Mouse (Mus musculus) embryo, embryonic 10.5 days (tissue): ENCODE data around the gene Rps15.

Source experiments
- DNase-seq: peaks from one replicate; pipeline ENCODE4 v3.0.0-alpha.2; 2015; ENCODE audit warnings: low spot score

Gene Rps15

DNA sequence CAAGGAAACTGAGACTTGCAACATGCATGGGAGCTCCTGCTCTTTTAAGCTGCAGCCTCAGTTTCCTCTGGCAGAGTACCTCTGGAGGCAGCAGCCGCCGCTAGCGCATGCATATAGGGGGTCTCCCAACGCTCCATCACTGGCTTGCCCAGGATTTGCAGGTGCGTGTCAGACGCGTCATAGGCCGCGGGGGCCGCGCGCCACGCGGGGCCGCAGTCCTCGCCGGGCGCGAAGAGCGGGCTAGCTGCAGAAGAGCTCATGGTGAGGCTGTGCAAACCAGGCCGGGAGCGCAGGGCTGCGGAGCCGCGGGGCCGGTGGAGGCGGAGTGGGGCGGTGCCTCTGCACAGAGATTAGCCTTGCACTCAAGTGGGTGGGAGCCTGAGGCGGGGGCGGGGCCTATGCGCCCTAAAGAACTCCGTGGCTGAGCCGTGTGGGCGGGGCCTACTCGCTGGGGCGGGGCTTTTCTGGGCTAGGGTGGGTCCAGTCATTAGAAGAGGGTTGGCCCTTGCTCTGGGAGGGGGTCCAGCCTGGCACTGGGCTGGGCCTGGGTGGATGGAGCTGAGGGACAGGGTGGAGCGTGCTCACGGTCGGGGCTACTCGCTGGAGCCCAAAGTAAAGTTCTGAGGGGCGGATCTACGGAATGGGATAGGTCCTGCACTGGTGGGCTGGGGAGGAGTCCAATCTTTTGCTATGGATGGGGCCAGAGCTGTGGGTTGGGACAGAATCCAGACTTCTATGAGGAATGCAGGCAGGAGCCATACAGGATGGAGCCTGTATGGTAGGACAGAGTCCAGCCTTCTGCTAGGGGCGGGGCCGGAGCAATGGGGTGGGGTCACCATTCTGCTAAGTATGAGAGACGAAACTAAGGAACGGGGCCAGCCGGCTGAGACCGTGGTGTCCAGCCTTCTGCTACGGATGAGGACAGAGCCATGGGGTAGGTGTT, 31.3 kb upstream of the Rps15 start, which contains the start of the genes Gamt and Dazap1:
Gamt (minus strand) TSS at position 371 of the 943 bp plus-strand sequence.
Dazap1 (plus strand) TSS at position 845 of the 943 bp plus-strand sequence.
- peak; percentile 98 for DNase-seq

DNA sequence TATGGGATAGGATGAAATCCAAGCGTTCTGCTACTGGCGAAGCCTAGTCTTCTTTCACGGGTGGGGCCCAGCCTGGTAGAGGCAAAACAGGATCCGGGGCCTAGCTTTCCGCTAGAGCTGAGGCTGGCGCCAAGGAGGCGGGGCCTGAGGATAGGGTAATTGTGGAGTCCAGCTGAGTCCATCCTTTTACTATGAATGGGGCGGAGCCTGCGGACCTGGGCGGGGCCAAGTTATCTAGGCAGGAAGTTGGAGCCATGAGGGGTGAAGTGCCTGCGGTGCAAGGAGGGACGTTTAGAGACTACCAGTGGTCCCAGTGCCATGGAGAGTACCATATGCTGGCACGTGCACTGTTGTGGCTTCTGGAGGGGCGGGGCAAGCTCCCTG, 30.7 kb upstream of the Rps15 start:
- DNase-seq: peak; percentile 97

DNA sequence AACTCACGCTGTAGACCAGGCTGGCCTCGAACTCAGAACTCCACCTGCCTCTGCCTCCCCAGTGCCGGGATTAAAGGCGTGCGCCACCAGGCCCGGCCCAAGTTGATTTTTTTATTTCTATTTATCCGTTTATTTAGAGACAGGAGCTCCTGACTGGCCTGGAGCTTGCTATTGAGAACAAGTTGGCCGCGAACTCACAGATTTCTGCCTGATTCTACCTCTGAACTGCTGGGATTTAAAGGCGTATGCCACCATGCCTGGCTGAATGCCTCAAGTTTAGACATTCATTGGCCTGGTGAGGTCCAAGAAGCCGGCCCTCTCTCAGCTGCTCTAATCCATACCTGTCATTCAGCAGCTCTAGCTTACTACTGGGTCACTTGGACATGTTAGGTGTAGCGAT, 30.1 kb upstream of the Rps15 start:
- no peak for DNase-seq

DNA sequence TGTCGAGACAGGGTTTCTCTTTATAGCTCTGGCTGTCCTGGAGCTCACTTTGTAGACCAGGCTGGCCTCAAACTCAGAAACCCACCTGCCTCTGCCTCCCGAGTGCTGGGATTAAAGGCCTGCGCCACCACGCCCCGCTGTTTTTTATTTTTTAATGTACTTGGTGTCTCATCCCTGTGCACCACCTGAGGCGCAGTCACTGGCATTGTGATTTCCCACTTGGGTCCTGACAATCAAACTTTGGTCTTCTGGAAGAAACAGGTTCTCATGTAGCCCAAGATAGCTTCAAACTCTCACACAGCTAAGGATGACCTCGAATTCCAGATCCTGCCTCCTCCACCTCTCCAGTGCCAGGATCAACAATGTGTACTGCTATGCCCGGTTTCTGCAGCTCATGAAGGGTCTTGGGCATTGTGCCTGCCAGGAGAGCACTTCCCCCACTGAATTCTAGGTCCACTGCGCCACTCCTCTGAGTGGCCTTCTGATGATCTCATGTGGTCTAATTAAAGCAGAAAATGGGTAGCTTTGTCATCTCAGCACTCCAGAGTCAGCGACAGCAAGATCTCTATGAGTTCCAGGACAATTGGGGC, 29.4 kb upstream of the Rps15 start:
- no peak for DNase-seq

DNA sequence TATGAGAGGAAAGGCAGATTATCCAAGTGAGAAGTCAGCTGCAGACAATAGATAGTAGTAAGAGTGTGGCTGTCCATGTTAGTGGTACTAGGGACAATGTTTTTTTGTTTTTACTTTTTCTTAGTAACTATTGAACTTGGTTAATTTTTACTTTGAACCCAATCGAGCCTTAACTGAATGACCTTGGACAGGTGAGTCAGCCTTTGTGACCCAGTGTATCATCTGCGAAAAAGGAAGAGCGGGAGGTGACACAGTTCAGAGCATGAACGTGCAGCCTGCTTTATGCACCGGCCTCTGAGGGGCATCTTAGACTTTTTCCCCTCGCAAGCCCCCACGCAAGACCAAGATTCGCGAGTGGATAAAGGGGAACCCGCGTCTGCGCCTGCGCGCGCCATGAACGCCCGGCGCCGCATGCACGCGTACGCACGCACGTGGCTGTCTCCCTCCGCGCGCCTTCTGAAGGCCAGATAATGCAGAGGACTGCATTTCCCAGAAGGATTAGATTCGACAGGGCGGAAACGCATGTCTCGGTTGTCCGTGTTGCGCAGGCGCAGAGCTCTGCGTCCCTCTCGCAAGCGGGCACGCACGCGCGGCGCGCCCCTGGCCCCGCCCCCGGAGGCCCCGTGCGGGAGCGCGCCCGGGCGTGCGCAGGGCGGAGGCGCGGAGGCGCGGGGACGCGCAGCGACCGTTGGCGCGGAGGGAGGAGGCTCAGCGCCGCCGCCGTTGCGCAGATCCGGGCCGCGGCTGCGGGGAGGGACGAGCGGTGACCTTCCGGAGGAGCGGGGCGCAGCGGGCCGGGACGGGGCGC, 27.7 kb upstream of the Rps15 start:
- peak; percentile 99 for DNase-seq

DNA sequence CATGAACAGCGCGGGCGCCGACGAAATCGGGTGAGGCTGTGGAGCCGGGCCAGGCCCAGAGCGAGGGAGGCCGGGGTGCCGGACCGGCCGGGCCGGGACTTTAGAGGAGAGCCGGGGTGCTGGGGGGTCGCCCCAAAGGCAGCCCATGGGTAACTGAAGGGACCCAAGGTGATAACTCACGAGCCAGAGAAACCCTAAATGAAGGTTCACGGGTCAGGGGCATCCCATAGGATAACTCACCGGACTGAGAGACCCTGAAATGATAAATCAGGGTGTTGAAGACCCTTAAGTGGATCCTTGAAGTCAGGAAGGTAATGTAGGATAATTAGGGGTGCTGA, 27.1 kb upstream of the Rps15 start:
- DNase-seq: no peak

DNA sequence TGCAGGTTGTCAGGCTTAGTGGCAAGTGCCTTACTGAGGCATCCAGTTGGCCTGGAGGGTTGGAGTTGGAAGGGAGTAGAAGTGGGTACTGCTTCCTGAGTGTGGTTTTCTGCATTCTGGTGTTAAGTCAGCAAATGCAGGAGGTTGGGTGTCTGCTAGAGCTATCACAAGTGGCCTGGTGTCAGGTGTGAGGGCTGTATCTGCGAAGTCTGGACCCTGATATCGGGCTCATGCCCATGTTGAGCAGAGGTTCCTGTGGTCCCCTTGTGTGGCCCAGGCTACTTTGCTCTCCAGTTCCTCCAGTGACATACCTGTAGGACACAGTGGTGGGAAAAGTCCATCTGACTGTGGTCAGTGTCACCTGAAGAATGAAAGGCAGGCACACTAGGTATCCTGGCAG, 22.2 kb upstream of the Rps15 start:
- no peak for DNase-seq

DNA sequence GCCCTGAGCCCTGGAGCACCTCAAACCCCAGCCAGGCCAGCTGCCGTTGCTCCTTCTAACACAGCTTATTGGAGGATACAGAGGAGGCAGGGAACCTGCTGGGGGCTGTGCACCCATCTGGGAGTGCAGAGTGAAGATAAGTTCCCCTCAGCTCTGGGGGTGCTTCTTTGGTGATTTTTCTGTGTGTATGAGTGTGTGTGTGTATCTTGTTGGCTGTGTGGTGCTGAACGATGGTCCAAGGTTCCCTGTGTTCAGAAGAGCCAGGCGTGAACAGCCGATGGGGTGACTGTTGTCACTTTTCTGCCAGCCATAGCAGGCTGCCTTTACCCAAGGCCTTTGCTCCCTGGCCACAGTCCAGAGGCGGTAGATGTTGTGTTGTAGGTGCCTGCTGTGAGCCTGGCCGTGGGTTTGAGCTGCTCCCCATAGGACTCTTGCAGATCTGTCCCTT, 21.5 kb upstream of the Rps15 start:
- DNase-seq: no peak

DNA sequence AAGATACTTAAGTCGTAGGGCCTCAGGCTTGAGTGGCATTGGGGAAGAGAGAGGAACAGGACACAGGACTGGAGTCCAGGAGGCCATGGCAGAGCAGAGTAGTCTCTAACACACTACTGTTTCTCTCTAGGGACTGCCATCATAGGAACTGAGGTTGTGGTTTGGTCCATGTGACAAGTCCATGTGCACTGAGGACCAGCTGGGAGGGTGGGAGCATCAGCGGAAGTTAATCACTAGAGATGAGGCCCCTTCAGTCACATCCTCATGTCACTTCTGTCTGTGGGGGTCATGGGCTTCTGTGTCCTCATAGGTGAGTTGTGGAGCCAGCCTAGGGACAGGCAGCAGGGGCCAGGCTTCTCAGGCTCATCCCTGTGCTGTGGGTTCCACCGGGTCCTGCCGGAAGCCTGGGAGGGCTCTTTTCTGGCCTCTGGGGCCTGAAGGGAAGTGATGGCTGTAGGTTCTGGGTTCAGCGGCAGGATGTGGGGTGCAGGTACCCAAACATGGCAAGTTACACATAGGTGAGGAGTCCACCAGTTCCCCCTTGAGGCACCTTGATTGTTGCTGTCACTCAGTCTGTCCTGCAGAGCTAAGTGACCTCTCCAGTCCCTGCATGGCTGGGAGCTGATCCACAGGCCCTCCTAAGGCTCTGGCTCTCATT, 20.9 kb upstream of the Rps15 start:
- DNase-seq: no peak

DNA sequence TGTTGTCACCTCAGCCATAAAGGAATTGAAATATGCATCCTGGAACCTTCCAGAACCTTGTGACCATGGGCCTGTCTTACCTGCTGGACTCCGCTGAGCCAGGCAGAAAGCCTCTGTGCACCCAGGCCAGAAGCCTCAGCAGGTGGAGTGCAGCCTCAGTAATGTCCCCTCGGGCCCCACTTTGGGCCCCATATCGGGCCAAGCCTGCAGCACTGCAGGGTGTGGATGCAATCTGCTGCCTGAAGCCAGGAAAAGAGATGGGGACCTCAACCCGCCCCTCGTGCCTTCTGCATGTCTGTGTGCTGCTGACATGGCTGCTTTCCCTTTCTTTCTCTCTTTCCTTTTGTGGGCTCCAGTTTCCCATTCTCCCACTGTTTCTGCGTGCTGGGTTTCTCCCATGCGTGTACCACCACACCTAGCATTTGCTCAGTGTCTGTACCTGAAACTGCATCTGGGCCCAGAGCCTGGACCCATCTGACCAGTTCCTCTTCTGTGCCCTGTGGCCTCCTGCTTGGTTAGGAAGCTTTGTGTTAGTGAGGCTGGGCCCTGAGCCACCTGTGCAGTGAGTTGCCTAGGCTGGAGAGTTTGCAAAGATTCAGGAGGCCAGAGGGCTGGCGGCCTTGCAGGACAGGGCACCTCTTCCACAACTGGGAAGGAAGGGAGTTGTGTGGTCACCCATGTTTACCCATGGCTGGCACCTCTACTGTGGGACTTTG, 20.2 kb upstream of the Rps15 start:
- DNase-seq: no peak

DNA sequence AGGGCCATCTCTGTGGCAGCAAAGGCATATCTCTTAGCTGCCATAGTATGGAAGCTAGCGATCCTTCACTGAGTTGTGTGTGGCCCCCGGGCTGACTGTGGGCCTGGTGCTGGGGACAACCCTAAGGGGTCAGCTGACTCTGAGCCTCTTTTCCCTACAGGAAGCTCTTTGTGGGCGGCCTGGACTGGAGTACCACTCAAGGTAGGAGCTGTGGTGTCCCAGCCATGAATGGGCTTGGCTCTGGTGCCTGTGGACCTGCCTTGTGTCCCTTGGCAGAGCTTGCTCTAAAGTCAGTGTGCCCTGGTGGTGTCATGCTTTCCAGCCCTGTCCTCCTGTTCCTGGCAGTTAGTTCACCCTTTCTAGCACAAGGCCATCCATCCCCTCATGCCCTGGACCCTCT, 18.4 kb upstream of the Rps15 start:
- DNase-seq: no peak

DNA sequence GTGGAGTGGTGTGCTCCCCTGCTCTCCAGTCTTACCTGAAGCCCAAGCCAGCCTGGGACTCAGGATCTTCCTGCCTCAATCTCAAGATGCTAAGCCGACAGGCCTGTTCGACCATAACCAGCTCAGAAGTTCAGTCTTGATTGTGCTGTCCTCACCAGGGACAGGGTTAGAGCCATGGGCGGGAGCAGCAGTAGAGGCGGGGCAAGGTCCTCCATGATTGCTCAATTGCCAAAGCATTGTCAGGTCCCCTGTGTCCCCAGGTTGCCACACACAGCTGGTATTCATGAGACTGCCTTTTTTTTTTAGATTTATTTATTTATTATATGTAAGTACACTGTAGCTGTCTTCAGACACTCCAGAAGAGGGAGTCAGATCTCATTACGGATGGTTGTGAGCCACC, 16.0 kb upstream of the Rps15 start:
- DNase-seq: no peak

DNA sequence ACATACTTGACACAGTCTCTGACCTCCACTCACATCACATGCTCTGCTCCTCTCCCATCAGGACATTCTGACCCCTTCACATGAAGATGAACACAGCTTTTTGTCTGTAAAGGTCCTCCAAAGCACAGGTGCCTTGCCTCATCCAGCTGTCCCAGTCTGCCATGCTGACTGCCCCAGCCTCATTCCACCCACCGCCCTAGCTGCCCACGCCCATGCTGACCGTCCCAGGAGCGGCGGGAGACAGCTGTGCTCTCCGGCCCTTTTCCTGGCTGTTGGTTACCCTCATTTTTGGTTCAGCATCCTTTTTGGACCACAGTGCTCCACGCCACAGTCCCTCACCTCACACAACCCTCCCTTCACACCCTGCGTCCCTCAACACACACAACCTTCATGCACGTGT, 13.9 kb upstream of the Rps15 start:
- no peak for DNase-seq

DNA sequence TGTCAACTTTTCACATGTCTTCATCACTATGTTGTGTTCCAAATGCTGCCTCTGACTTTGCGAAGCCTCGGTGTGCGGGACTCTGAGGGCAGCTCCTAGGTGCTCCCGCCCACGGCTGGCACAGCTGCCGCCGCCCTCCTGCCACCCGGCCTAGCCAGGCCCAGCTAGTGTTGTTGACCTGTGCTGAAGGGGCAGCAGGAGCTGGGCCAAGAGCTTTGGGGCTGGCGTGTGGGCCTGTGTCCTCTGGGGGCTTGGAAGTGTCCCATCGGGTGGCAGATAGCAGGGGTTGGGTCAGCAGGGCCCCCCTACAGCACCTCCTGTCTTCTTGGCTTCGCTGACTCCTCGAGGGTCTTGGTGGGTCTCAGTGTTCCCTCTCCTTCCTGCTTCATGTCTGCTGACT, 13.0 kb upstream of the Rps15 start:
- DNase-seq: no peak

DNA sequence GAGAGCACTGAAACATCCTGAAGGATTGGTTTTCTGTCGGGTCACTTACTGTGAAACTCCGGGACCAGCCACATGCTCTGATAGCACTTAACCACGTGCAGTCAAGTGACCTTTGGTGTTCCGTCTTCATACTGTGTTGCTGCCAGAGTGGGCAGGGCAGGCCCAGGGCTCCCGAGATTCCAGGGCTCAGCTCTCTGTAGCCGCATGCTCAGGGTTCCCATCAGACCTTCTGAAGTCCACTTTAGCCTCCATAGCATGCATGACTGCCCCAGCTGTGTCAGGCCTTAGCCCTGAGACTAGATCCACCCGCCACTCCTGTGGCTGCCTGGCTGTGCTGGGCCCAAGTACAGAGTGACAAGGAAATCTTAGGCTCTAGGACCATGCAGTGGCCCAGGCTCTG, 10.9 kb upstream of the Rps15 start:
- no peak for DNase-seq

DNA sequence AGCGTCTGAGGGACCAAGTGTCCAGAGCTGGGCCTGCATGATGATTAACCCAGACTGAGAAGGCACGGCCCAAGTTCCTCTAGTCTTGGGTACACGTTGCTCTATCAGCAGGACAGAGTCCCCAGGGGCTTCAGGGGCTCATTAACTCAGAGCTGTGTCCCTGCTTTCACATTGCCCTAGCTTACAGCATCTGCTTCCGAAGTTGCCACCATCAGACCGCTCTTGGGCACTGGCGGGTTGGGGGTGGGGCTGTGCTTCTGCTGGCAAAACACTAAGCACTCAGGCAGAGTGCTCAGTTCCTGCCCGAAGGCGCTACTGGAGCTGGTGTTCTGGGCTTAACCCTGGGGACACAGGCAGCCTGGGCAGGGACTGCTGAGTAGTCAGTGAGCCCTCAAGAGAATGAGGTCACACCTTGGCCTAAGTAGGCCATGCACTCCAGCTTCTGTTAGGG, 10.3 kb upstream of the Rps15 start:
- DNase-seq: no peak

DNA sequence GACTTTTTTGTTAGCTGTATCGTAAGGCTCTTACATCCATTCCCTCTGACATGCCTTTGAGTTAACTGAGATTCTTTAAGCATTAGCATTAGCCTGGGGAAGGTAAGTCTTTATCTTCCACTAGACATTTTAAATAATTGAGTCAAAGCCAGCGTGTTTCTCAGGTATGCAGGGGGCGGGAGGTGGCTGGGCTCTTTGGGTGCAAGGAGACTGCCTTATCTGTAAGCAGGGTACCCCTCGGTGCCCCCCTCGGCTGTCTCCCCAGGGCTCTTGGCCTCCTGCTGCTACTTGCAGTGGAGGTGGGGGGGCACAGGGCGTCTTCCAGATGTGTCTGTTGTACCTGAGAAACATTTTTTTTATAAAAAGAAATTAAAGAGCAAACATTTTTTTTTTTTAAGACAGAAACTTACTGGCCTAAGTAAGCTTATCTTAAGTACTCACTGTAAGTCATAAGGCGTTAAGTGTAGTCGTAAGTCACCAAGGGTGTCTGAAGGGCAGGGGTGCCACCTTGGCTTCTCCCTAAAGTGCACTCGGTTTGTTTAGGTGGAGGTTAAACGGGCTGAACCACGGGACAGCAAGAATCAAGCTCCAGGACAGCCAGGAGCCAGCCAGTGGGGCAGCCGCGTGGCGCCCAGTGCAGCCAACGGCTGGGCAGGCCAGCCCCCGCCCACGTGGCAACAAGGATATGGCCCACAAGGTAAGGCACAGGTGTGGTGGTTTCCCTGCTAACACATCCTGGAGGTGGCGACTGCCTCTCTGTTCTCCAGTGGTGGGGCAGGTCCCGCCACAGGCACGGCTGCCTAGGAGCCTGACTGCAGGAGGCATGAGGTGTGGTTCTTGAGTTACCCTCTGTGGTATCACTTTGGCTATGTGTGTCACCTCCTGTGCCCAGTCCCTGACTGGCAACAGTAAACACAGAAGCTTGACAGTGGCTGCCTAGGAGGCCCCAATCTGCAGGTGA, 9.5 kb upstream of the Rps15 start:
- DNase-seq: no peak

DNA sequence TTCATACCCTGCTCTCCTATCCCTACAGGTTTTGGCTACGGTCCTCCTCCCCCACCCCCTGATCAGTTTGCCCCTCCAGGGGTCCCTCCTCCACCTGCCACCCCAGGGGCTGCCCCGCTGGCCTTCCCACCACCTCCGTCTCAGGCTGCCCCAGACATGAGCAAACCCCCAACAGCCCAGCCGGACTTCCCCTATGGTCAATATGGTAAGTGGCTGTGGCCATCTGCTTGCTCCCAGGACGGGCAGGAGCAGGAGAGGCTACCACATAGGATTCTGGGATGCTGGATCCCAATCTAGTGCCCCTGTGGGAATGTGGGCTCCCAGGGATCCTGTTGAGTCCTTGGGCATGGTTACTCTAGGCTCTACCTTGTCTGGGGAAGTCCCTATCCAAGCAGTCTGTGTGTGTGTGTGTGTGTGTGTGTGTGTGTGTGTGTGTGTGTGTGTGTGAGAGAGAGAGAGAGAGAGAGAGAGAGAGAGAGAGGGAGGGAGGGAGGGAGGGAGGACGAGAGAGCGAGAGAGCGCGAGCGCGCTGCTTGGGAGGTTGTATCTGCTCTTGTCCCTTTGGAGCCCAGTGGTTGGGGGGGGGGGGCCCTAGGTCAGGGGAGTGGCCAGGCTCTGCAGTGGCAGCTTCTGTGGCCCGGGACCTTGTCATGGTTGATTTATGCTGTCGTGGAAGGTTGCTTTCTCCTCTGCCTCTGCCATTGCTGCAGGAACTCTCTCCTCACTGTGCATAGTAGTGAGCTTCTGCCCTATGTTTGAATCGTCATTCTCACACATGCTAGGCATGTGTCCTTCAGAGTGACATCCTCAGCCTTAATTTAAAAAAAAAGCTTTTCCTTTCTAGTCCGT, 6.8 kb upstream of the Rps15 start:
- no peak for DNase-seq

DNA sequence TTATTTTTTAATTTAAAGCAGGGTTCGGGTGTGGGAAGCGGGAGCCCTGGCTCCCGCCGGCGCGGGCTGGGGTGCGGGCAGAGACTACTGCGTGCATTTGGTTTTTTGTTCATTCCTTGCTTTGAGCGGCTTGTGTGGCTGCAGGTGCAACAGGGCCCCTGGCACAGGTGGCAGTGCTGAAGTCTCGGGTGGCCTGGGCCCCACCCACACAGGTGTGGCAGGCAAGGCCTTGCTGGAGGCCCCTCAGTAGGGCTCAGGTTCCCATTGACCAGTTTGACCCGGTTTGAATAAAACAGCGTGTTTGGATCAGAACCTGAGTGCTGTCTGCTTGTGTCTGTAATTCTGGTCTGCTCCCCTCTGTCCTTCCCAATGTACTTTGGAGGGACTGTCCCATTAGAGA, 4.2 kb upstream of the Rps15 start:
- DNase-seq: no peak
